Mouse (Mus musculus): Measurements from ENCODE around the gene Fgf5. TPM values are rescaled to one million over a fixed set of nuclear protein-coding genes. Genes with fewer than 3 reads are reported as not detected.

Gene Fgf5
- polyA plus RNA-seq, 1 experiment from 2014 or later, result 2.3 TPM

DNA sequence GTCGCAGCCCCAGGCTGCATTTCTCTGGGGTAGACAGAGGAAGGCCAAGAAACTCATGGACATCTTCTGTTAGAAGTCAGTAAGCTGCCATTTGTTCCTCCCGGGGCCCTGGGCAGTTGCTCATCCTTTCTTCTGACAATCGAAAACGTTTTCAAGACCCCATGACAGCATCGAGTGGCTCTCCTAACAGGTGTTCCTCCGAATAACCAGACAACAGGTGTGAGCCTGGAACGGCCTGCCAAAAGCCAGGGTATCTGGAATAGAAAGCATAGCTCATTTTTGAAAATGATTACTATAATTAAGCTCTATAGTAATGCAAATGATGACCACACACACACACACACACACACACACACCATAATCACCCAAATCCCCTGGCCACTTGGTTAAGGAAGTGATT is 7.2 kb upstream of the Fgf5 start:
- Histone ChIP-seq H3K27ac (ENCODE audit: low read depth, low read length) (no peak overlapping the region), H3K27me3 (replicated peaks; ENCODE audit: control insufficient read depth, insufficient read depth, low read length) (peaks cover 6% of the 10 kb centered on the region; the same call in 1 of the 2 replicates), H3K4me2 (no peak overlapping the region), H3K4me3 (ENCODE audit: low read depth, low read length) (no peak overlapping the region), H3K36me3 (ENCODE audit: control insufficient read depth, insufficient read depth, low read length) (no peaks in the 10 kb centered on the region), H3K9me3 (ENCODE audit: control insufficient read depth, low read length) (no peaks in the 10 kb centered on the region), H3K4me1 (replicated peaks; ENCODE audit: control insufficient read depth, insufficient read depth, low read length) (no peaks in the 10 kb centered on the region), H3K9ac (ENCODE audit: low read depth, low read length) (no peak overlapping the region)
- WGBS, result 78% methylated on average over 7 of the region's 7 CpGs
- no peak for ATAC-seq (replicated peaks; ENCODE audit: low FRiP score)
- DNase-seq (ENCODE audit: low spot score), result no peak

GRCm38 (mm10) chr5:98247516-98247915 is 6.5 kb upstream of the Fgf5 start:
- WGBS, result 52% methylated on average over 2 of the region's 2 CpGs

DNA sequence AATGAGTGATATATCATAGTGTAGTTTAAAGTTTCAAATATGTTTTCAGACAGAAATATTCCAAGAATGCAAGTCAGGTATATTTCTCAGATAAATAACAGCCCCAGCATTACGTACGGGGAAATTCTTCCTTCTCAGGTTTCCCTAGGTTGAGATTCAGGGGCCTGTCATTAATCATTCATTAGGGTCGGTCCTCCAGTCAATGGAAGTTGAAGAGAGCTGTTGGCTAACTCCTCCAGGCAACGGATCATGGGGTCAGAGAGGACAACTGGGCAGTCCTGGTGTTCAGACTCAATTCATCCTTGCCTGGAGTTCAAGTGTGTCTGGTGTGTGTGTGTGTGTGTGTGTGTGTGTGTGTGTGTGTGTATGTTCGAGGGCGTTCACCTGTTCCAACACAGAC is 837 bp upstream of the Fgf5 start:
- Histone ChIP-seq H3K27ac (ENCODE audit: low read depth, low read length) (no peak overlapping the region), H3K9me3 (ENCODE audit: control insufficient read depth, low read length) (no peaks in the 10 kb centered on the region), H3K4me3 (ENCODE audit: low read depth, low read length) (no peak overlapping the region), H3K36me3 (ENCODE audit: control insufficient read depth, insufficient read depth, low read length) (no peaks in the 10 kb centered on the region), H3K27me3 (replicated peaks; ENCODE audit: control insufficient read depth, insufficient read depth, low read length) (peaks cover 48% of the 10 kb centered on the region), H3K4me1 (replicated peaks; ENCODE audit: control insufficient read depth, insufficient read depth, low read length) (no peaks in the 10 kb centered on the region), H3K9ac (ENCODE audit: low read depth, low read length) (no peak overlapping the region), H3K4me2 (no peak overlapping the region; the same call in 1 of the 2 replicates)
- ATAC-seq (replicated peaks; ENCODE audit: low FRiP score) (no peak), DNase-seq (ENCODE audit: low spot score) (no peak)
- WGBS, result 16% methylated on average over 6 of the region's 6 CpGs

More at GRCm38 (mm10) chr5:98247516-98247915, 6.5 kb upstream of the Fgf5 start:
- Histone ChIP-seq H3K9me3 (ENCODE audit: control insufficient read depth, low read length) (no peaks in the 10 kb centered on the region), H3K27me3 (replicated peaks; ENCODE audit: control insufficient read depth, insufficient read depth, low read length) (peaks cover 9% of the 10 kb centered on the region; the same call in 1 of the 2 replicates), H3K27ac (ENCODE audit: low read depth, low read length) (no peak overlapping the region), H3K9ac (ENCODE audit: low read depth, low read length) (no peak overlapping the region), H3K4me2 (no peak overlapping the region), H3K4me1 (replicated peaks; ENCODE audit: control insufficient read depth, insufficient read depth, low read length) (no peaks in the 10 kb centered on the region), H3K4me3 (ENCODE audit: low read depth, low read length) (no peak overlapping the region), H3K36me3 (ENCODE audit: control insufficient read depth, insufficient read depth, low read length) (no peaks in the 10 kb centered on the region)
- ATAC-seq (replicated peaks; ENCODE audit: low FRiP score), result no peak
- no peak for DNase-seq (ENCODE audit: low spot score)

- Histone ChIP-seq H3K9me3 (ENCODE audit: control insufficient read depth, low read length) (no peaks in the 10 kb centered on the region), H3K27me3 (replicated peaks; ENCODE audit: control insufficient read depth, insufficient read depth, low read length) (peaks cover 48% of the 10 kb centered on the region), H3K9ac (ENCODE audit: low read depth, low read length) (no peak overlapping the region), H3K36me3 (ENCODE audit: control insufficient read depth, insufficient read depth, low read length) (no peaks in the 10 kb centered on the region), H3K4me1 (replicated peaks; ENCODE audit: control insufficient read depth, insufficient read depth, low read length) (no peaks in the 10 kb centered on the region), H3K27ac (ENCODE audit: low read depth, low read length) (no peak overlapping the region), H3K4me3 (ENCODE audit: low read depth, low read length) (no peak overlapping the region), H3K4me2 (no peak overlapping the region)
- ATAC-seq (replicated peaks; ENCODE audit: low FRiP score), result no peak
- WGBS, result 5% methylated on average over 12 of the region's 12 CpGs
- no peak for DNase-seq (ENCODE audit: low spot score)
These were observed 1.2 kb downstream of the Fgf5 start for GRCm38 (mm10) chr5:98255176-98255575.

DNA sequence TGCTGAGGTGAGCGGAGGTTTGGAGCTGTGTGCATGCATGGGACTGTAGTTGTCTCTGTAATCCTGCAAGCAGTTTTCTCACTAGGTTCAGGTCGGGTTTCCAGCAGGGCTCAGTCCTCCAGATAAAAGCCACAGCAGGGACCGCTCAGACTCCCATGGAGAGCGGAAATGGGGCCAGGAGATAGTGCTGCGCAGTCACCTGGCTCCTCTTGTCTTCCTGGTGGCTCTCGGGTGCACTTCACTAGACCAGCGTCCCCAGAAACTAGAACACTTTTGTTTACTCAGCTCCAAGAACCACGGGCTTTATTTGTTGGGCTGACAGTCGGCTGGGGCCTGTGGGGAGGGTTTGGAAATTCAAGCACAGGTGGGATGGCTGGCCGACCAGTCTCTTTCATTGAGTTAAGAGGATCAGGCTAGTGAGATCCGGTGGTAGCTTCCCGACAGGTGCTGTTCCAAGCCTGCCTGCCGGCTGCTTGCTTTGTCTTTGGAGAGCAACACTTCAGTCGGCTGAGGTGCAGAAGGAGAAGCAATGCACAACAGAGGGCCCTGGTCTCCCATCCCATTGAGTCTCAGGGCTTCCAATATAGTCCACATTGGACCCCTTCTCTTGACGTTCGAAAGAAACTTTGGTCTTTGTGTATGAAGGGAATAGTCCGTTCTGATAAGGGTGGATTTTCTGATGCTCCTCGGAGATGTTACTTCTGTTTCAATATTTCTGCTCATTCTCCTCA is 1.9 kb downstream of the Fgf5 start:
- 7% methylated on average over 18 of the region's 18 CpGs for WGBS
- no peak for DNase-seq (ENCODE audit: low spot score)

GRCm38 (mm10) chr5:98275318-98275818 is 21.4 kb downstream of the Fgf5 start:
- WGBS, result 87% methylated on average over 21 of the region's 21 CpGs
- ATAC-seq (replicated peaks; ENCODE audit: low FRiP score), result no peak

More for the DNA sequence above, 1.9 kb downstream of the Fgf5 start:
- peak overlapping the region; percentile 3; the same call in 1 of the 2 replicates for H3K4me2 ChIP-seq
- H3K36me3 ChIP-seq (ENCODE audit: control insufficient read depth, insufficient read depth, low read length), result no peaks in the 10 kb centered on the region
- H3K4me3 ChIP-seq (ENCODE audit: low read depth, low read length), result 0 out of 2 replicates have a peak overlapping the region, but pooled peaks have one; percentile 2
- no peak overlapping the region for H3K9ac ChIP-seq (ENCODE audit: low read depth, low read length)
- no peak for ATAC-seq (replicated peaks; ENCODE audit: low FRiP score)
- H3K27ac ChIP-seq (ENCODE audit: low read depth, low read length), result no peak overlapping the region
- H3K9me3 ChIP-seq (ENCODE audit: control insufficient read depth, low read length), result no peaks in the 10 kb centered on the region
- no peaks in the 10 kb centered on the region for H3K4me1 ChIP-seq (replicated peaks; ENCODE audit: control insufficient read depth, insufficient read depth, low read length)
- H3K27me3 ChIP-seq (replicated peaks; ENCODE audit: control insufficient read depth, insufficient read depth, low read length), result peaks cover 45% of the 10 kb centered on the region

GRCm38 (mm10) chr5:98281993-98282392 is 28.0 kb downstream of the Fgf5 start:
- H3K27ac ChIP-seq (ENCODE audit: low read depth, low read length), result no peak overlapping the region
- no peaks in the 10 kb centered on the region for H3K9me3 ChIP-seq (ENCODE audit: control insufficient read depth, low read length)
- no peak overlapping the region for H3K4me2 ChIP-seq
- no peak overlapping the region for H3K4me3 ChIP-seq (ENCODE audit: low read depth, low read length)
- no peaks in the 10 kb centered on the region for H3K36me3 ChIP-seq (ENCODE audit: control insufficient read depth, insufficient read depth, low read length)
- ATAC-seq (replicated peaks; ENCODE audit: low FRiP score) (no peak), DNase-seq (ENCODE audit: low spot score) (no peak)
- H3K27me3 ChIP-seq (replicated peaks; ENCODE audit: control insufficient read depth, insufficient read depth, low read length), result peaks cover 6% of the 10 kb centered on the region
- 70% methylated on average over 9 of the region's 9 CpGs for WGBS
- no peaks in the 10 kb centered on the region for H3K4me1 ChIP-seq (replicated peaks; ENCODE audit: control insufficient read depth, insufficient read depth, low read length)
- H3K9ac ChIP-seq (ENCODE audit: low read depth, low read length), result no peak overlapping the region

More at GRCm38 (mm10) chr5:98275318-98275818, 21.4 kb downstream of the Fgf5 start:
- Histone ChIP-seq H3K4me3 (ENCODE audit: low read depth, low read length) (no peak overlapping the region), H3K4me2 (no peak overlapping the region), H3K36me3 (ENCODE audit: control insufficient read depth, insufficient read depth, low read length) (no peaks in the 10 kb centered on the region), H3K9me3 (ENCODE audit: control insufficient read depth, low read length) (no peaks in the 10 kb centered on the region), H3K9ac (ENCODE audit: low read depth, low read length) (no peak overlapping the region), H3K27ac (ENCODE audit: low read depth, low read length) (no peak overlapping the region), H3K4me1 (replicated peaks; ENCODE audit: control insufficient read depth, insufficient read depth, low read length) (no peaks in the 10 kb centered on the region), H3K27me3 (replicated peaks; ENCODE audit: control insufficient read depth, insufficient read depth, low read length) (no peaks in the 10 kb centered on the region)
- no peak for DNase-seq (ENCODE audit: low spot score)

- peak overlapping the region; percentile 29; the same call in 1 of the 2 replicates for H3K4me2 ChIP-seq
- no peaks in the 10 kb centered on the region for H3K4me1 ChIP-seq (replicated peaks; ENCODE audit: control insufficient read depth, insufficient read depth, low read length)
- ATAC-seq (replicated peaks; ENCODE audit: low FRiP score) (no peak), DNase-seq (ENCODE audit: low spot score) (no peak)
- 26% methylated on average over 17 of the region's 17 CpGs for WGBS
- H3K4me3 ChIP-seq (ENCODE audit: low read depth, low read length), result no peak overlapping the region
- H3K9ac ChIP-seq (ENCODE audit: low read depth, low read length), result no peak overlapping the region
- H3K27me3 ChIP-seq (replicated peaks; ENCODE audit: control insufficient read depth, insufficient read depth, low read length), result peaks cover 6% of the 10 kb centered on the region
- H3K9me3 ChIP-seq (ENCODE audit: control insufficient read depth, low read length), result no peaks in the 10 kb centered on the region
- H3K36me3 ChIP-seq (ENCODE audit: control insufficient read depth, insufficient read depth, low read length), result no peaks in the 10 kb centered on the region
- no peak overlapping the region for H3K27ac ChIP-seq (ENCODE audit: low read depth, low read length)
These were observed 29.9 kb downstream of the Fgf5 start for GRCm38 (mm10) chr5:98283696-98284478.
